Mouse (Mus musculus) brown adipose tissue, adult 24 weeks (tissue): ENCODE measurements at regions not wholly inside any gene's neighbourhood (a gene's known extent, or its start where the extent isn't known, plus 50 kb on each side); places are given as distances from the start of the nearest gene placed in this dataset.
"Not testable (repeated sequence)": the region's sequence is repeated elsewhere in the genome, so short reads cannot be mapped to it uniquely, and the experiment has no call there.

Experiments
- H3K27ac ChIP-seq: fragments of 200-500 bp; replicated peaks from 2 replicates; pipeline ENCODE4 v1.5.1; 2012; ENCODE audit warnings: low read depth, mild to moderate bottlenecking, low read length
- H3K4me1 ChIP-seq: fragments of 200-500 bp; 2 replicates; pipeline ENCODE4 v1.6.1; 2012; ENCODE audit warnings: low read length, mixed read lengths; ENCODE audit not compliant: control insufficient read depth, insufficient read depth, insufficient read length
- H3K4me3 ChIP-seq: fragments of 200-500 bp; 2 replicates; pipeline ENCODE4 v1.5.1; 2012; ENCODE audit warnings: low read depth, mild to moderate bottlenecking, low read length, moderate library complexity; ENCODE audit not compliant: insufficient read depth

DNA sequence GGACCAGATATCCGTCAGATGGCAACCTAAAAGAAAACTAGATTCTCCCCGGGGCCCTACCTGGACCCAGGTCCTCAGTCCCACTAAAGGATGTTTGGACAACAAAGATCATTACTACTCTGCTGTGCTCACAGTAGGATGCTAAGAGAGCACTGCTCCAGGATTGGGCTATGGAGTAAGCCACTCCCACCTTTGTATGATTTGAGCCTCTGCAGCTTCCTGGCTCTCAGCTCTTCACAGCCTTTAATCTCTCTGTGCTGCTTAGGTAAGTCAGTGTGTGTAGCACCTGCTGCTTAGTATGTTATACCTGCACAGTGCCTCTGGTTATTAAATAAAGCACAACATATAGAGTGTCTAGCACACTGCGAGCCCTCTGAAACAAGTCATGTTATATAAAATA, 82.6 kb upstream of the 1110032F04Rik start:
- H3K4me1 ChIP-seq, result 0 out of 2 replicates have a peak, but pooled peaks cover 2% of the 10 kb centered on the region
- H3K27ac ChIP-seq, result no peak overlapping the region
- no peak overlapping the region for H3K4me3 ChIP-seq

DNA sequence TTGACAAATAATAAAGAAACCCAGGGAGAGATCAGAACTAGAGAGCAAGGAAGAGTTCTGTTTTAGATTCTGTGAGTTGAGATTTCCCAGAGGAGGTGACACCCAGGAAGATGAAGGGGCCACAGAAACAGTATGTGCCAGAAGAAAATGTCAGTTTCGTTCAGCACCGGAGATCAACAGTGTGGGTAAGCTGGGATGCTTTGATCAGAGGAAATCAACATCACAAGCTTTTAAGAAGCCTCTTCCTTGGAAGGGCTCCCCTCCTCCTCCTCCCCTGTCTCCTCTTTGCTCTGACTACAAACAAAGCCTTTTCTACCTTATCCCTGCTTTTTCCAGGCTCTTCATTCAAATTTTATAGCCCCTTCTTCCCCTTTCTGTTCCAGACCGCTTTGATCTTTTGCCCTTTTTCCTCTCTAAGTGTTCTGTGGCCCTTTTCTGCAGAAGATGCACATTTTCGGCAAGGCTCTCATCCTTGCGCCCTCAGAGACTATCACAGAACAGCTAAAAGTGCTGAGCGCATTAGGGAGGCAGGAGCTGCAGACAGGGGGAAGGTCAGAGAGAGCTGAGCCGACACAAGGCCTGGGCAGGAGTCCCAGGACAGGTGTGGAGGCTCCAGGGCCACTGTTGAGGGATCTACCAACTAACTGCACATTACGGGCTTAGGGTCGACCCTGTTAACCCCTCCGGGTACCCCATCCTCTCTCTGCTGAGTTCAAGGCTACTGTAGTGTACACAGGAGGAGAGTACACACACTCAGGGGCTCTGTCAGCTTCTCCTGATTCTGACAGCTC, 81.8 kb upstream of the 1110032F04Rik start:
- Histone ChIP-seq H3K4me3 (no peak overlapping the region), H3K4me1 (0 out of 2 replicates have a peak, but pooled peaks cover 2% of the 10 kb centered on the region), H3K27ac (no peak overlapping the region)

DNA sequence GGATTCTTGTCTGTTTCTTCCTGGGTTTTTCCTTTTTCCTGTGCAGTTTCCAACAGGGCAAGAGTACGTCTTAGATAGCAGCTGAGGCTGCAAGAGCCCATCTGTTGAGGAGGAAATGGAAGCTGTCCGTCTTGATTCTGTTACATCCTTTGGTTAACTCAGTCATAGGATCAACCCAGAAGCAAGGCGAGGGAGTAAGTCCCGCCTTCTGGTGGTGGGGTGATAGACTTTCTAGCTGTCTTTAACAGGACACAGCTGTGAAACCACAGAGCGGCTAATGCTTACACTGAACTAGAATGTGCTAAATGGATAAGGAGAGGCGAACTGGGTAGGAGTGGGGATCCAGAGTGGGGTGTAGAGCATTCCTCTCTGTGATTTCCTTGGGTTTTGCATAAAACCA, 79.9 kb upstream of the 1110032F04Rik start:
- no peaks in the 10 kb centered on the region for H3K4me1 ChIP-seq
- H3K27ac ChIP-seq, result no peak overlapping the region

DNA sequence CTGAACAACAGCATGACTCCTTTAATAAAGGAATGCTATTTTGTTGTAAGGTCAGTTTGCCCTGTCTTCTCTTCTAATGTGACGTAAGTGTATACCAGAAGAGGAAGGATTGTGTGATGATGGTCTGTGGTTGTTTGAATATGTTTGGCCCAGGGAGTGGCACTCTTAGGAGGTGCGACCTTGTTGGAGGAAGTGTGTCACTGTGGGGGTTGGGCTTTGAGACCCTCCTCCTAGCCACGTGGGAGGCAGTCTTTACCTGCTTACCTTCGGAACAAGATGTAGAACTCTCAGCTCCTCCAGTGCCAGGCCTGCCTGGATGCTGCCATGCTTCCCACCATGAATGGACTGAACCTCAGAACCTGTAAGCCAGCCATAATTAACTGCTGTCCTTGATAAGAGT, 78.9 kb upstream of the 1110032F04Rik start:
- Histone ChIP-seq H3K4me1 (no peaks in the 10 kb centered on the region), H3K4me3 (no peak overlapping the region), H3K27ac (no peak overlapping the region)

More for the DNA sequence above, 79.9 kb upstream of the 1110032F04Rik start:
- H3K4me3 ChIP-seq, result no peak overlapping the region

DNA sequence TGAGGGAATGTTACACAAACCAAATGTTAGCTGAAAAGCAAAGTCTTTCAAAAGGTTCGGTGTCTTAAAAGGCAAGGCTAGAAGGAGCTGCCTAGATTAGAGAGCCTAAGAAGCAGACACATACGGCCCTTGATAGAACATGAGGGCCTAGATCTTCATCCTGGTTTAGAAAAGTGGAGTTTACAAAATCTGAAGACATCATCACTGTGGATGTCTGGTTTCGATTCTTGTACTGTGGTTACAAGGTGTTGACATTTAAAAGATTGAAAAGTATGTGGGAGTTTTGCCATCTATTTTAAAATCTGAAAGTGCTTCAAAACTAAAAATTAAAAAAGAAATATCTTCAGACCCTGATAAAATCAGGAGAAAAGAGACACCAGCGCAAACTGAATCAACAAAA, 76.5 kb upstream of the 1110032F04Rik start:
- Histone ChIP-seq H3K4me1 (no peaks in the 10 kb centered on the region), H3K27ac (no peak overlapping the region), H3K4me3 (no peak overlapping the region)

DNA sequence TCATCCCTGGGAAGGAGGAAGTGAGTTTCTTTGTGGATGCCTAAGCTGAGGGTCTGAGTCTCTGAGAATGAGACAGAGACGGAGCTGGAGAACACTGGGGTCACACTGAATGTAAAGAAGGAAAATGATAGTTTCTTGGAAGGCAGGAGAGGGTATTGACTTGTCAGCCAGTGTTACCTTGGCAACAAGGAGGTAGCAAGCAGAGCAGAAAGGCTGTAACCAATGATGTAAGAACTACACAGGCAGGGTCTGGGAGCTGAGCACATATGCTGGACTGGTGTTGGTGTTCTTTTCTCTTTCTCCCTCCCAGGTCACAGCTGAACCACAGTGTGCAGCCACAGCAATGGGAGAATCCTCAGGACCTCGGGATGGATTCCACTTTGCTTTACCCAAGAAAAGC, 75.5 kb upstream of the 1110032F04Rik start:
- no peak overlapping the region for H3K4me3 ChIP-seq
- H3K4me1 ChIP-seq, result no peaks in the 10 kb centered on the region
- H3K27ac ChIP-seq, result no peak overlapping the region

DNA sequence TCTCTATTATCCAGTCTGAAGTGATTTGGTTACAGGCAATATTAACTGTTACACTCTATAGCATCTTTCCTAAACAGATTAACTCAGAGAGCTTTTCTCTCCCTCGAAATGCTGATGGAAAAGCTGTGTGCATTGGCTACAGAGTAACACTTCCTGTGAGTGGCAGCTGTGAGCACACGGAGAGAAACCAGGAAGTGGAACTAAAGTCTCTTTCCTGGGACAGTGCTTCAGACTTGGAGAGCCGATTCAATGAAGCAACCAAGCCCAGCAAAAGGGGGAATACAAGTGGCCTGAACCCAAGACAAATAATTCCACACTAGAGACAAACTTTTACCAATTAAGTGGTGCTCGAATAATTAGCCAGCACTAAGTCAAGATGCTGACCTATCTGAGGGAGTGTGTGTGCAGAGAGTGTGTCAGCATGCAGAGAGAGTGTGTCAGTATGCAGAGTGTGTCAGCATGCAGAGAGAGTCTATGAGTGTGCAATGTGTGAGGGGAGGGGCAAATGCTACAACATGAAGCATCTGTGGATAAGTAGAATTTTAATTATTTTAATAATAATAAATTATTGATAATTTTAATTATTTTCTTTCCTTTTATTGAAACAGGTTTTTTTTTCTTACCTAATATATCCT, 74.9 kb upstream of the 1110032F04Rik start:
- no peaks in the 10 kb centered on the region for H3K4me1 ChIP-seq
- no peak overlapping the region for H3K4me3 ChIP-seq
- no peak overlapping the region for H3K27ac ChIP-seq

DNA sequence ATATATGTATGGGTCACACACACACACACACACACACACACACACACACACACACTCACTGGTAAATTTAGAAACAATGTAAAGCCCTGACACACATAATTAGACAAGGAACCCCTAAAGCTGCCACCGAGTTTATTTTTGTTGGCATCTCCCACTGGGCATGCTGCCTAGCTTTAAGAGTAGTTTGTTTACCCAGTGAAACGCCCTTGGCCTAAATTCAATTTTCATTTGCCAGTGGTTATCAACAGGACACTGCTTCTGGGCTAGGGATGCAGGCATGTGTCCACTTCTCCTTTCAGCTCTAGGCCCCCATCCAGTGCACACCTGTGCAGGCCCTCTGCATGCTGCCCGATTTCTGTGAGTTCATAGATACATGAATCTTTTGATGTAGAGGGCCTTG, 73.7 kb upstream of the 1110032F04Rik start:
- H3K4me3 ChIP-seq, result no peak overlapping the region
- H3K4me1 ChIP-seq, result no peaks in the 10 kb centered on the region
- no peak overlapping the region for H3K27ac ChIP-seq

DNA sequence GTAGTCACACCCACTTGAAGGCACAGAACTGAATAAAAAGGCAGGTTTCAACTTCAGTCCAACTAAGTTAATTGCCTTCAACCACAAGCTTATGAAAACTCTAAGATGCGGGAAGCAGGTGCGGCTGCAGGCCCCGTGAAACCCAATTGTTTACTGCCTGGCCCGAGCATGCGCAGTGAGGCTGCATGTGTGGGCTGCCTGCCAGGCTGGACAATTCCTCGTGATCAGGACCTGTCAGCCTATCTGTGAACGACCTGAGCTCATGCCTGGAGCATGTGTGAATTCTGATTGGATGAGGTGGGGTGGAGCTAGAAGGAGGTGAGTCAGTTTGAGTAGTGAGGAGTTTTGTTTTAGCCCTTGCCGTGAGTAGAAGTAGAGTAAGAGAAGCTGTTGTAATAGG, 71.0 kb upstream of the 1110032F04Rik start:
- not testable (repeated sequence) for H3K4me3 ChIP-seq, H3K4me1 ChIP-seq, H3K27ac ChIP-seq

DNA sequence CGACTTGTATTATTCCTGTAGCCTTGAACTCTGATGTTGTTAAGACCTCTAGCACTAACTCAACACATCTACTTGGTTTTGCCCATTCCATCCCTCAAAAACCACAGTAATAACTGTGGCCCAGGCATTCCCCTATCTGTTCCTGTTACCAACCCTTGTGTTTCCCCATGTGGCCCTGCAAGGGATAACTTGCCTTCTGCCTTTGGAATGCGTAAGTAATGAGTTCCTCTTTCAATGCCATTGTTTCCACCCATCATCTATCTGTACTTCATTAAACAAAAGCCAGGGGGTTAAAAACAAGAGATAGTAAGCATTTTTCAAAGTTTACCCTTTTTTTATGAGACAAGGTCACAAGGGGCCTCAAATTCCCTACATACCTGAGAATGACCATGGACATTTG, 60.5 kb upstream of the 1110032F04Rik start:
- no peak overlapping the region for H3K4me3 ChIP-seq
- H3K4me1 ChIP-seq, result no peaks in the 10 kb centered on the region
- H3K27ac ChIP-seq, result no peak overlapping the region

DNA sequence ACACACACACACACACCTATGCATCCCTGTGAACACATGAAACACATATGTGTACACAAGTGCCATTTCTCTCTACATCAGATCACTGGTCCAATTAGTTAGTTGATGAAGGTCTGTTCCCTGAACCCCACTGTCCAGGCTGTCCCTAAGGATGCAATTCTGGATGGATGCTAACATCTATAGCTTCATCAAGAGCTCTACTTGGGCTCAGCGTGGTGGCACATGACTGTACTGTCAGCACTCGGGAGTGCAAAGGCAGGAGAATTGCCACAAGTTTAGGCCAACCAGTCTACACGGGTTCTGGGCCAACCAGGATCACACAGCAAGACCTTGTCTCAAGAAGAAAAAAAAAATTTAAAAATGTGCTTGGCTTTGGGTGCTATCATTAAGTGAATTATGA, 55.9 kb upstream of the 1110032F04Rik start:
- Histone ChIP-seq H3K4me3 (no peak overlapping the region), H3K27ac (no peak overlapping the region), H3K4me1 (no peaks in the 10 kb centered on the region)

DNA sequence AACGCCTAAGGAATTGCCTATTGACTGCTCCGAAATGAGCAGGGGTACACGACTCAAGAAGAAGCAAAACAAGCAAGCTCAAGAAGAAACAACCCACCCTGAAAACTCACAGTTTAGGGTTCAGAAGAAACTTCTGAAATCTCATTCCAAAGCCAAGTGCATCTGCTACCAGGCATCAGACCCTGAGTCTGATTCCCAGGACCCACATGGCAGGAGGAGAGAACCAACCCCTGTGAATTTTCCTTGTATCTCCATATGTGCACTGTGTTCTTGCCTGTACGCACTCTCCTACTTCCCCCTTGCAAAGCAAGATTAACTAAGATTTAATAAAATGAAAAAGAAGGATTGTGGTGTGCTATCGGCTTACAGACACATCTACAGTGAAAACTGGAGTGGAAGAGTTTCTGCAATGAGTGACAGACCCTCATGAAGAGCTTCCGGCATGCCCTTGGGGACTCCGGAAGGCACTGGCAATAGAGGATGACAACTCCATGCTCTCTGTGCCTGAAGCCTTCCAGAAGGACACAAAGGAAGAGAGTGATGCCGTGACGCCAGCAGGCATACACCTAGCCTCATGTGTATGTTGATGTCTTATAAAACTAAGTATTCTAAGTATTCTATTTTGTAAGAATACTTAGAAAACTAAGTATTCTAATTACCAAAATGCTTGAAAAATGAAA, 55.2 kb upstream of the 1110032F04Rik start:
- Histone ChIP-seq H3K4me3 (no peak overlapping the region), H3K27ac (no peak overlapping the region), H3K4me1 (no peaks in the 10 kb centered on the region)

DNA sequence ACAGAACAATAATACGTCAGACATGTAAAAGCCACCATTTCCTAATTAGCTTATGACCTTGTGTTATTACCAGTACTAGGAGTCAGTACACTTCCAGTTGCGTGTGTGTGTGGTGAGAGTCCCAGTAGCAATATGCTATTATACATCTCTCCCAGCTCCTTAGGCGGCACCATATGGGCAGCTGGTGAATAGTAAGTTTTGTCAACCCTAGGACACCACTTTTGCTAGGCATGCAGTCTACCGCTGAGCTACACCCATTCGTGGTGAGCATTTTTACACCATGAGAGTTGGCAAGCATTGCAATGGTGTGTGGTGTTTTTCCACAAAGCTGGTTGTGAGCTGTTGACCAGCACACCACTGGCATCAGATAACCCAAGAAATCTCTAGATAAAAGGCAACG, 53.8 kb upstream of the 1110032F04Rik start:
- Histone ChIP-seq H3K27ac (no peak overlapping the region), H3K4me1 (no peaks in the 10 kb centered on the region), H3K4me3 (no peak overlapping the region)

DNA sequence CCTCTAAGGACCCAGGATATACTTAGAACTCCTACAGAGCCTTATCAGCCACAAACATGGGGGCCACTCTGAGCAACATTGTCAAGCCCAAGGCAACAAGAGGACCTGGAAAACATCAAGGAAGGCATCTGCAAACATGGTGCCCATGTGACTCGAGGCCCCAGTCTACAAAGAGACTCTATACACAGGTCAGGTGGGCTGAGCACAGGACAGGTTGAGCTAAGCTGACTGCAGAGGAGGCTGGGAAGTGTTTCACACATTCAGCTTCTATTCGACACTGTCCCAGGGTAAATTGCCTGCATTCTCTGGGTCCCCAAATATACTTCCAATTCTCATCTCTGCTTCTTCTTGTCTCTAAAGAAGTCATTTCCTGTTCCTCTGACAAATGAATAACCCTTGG, 52.1 kb upstream of the 1110032F04Rik start:
- Histone ChIP-seq H3K27ac (no peak overlapping the region), H3K4me3 (no peak overlapping the region), H3K4me1 (no peaks in the 10 kb centered on the region)
